Mouse (Mus musculus): ENCODE results near the gene Spryd3. TPM values are rescaled to one million over a fixed set of nuclear protein-coding genes. Genes with fewer than 3 reads are reported as not detected.

Gene Spryd3
- polyA plus RNA-seq, 1 experiment: 20.8 TPM

- Histone ChIP-seq H3K27ac (ENCODE audit: insufficient read depth, low read depth, low read length) (no peak overlapping the region), H3K4me1 (ENCODE audit: control insufficient read depth, insufficient read depth, low read length) (peaks cover 6% of the 10 kb centered on the region), H3K4me3 (ENCODE audit: insufficient read depth, low read length) (no peak overlapping the region)
- TF ChIP-seq CTCF (IDR thresholded peaks at IDR 0.05; ENCODE audit: low read depth, low read length): no peak
- no peak for TF ChIP-seq POLR2A (IDR thresholded peaks at IDR 0.05; ENCODE audit: borderline replicate concordance, low read depth, low read length)
Observed at GRCm38 (mm10) chr15:102134709-102135108, 1.3 kb downstream of the Spryd3 start.

GRCm38 (mm10) chr15:102133314-102133713 lies 2.7 kb downstream of the Spryd3 start:
- H3K27ac ChIP-seq (ENCODE audit: insufficient read depth, low read depth, low read length): no peak overlapping the region
- H3K4me1 ChIP-seq (ENCODE audit: control insufficient read depth, insufficient read depth, low read length): peaks cover 6% of the 10 kb centered on the region
- H3K4me3 ChIP-seq (ENCODE audit: insufficient read depth, low read length): no peak overlapping the region
- TF ChIP-seq POLR2A (IDR thresholded peaks at IDR 0.05; ENCODE audit: borderline replicate concordance, low read depth, low read length): no peak
- no peak for TF ChIP-seq CTCF (IDR thresholded peaks at IDR 0.05; ENCODE audit: low read depth, low read length)

- H3K4me3 ChIP-seq (ENCODE audit: insufficient read depth, low read length): no peak overlapping the region
- TF ChIP-seq POLR2A (IDR thresholded peaks at IDR 0.05; ENCODE audit: borderline replicate concordance, low read depth, low read length) (no peak), CTCF (IDR thresholded peaks at IDR 0.05; ENCODE audit: low read depth, low read length) (no peak)
- H3K27ac ChIP-seq (ENCODE audit: insufficient read depth, low read depth, low read length): no peak overlapping the region
- H3K4me1 ChIP-seq (ENCODE audit: control insufficient read depth, insufficient read depth, low read length): no peaks in the 10 kb centered on the region
Observed at GRCm38 (mm10) chr15:102126303-102126702, 9.7 kb downstream of the Spryd3 start.

GRCm38 (mm10) chr15:102120530-102120929 lies 15.5 kb downstream of the Spryd3 start:
- H3K4me1 ChIP-seq (ENCODE audit: control insufficient read depth, insufficient read depth, low read length): no peaks in the 10 kb centered on the region
- no peak for TF ChIP-seq POLR2A (IDR thresholded peaks at IDR 0.05; ENCODE audit: borderline replicate concordance, low read depth, low read length)
- no peak for TF ChIP-seq CTCF (IDR thresholded peaks at IDR 0.05; ENCODE audit: low read depth, low read length)
- no peak overlapping the region for H3K4me3 ChIP-seq (ENCODE audit: insufficient read depth, low read length)
- H3K27ac ChIP-seq (ENCODE audit: insufficient read depth, low read depth, low read length): no peak overlapping the region

- Histone ChIP-seq H3K4me3 (ENCODE audit: insufficient read depth, low read length) (no peak overlapping the region), H3K4me1 (ENCODE audit: control insufficient read depth, insufficient read depth, low read length) (no peaks in the 10 kb centered on the region), H3K27ac (ENCODE audit: insufficient read depth, low read depth, low read length) (no peak overlapping the region)
- TF ChIP-seq POLR2A (IDR thresholded peaks at IDR 0.05; ENCODE audit: borderline replicate concordance, low read depth, low read length): no peak
- no peak for TF ChIP-seq CTCF (IDR thresholded peaks at IDR 0.05; ENCODE audit: low read depth, low read length)
Observed at GRCm38 (mm10) chr15:102119831-102120170, 16.2 kb downstream of the Spryd3 start.

GRCm38 (mm10) chr15:102119121-102119830 lies 16.8 kb downstream of the Spryd3 start:
- Histone ChIP-seq H3K27ac (ENCODE audit: insufficient read depth, low read depth, low read length) (no peak overlapping the region), H3K4me3 (ENCODE audit: insufficient read depth, low read length) (no peak overlapping the region), H3K4me1 (ENCODE audit: control insufficient read depth, insufficient read depth, low read length) (no peaks in the 10 kb centered on the region)
- TF ChIP-seq POLR2A (IDR thresholded peaks at IDR 0.05; ENCODE audit: borderline replicate concordance, low read depth, low read length) (no peak), CTCF (IDR thresholded peaks at IDR 0.05; ENCODE audit: low read depth, low read length) (no peak)

- H3K27ac ChIP-seq (ENCODE audit: insufficient read depth, low read depth, low read length): no peak overlapping the region
- TF ChIP-seq POLR2A (IDR thresholded peaks at IDR 0.05; ENCODE audit: borderline replicate concordance, low read depth, low read length): no peak
- TF ChIP-seq CTCF (IDR thresholded peaks at IDR 0.05; ENCODE audit: low read depth, low read length): no peak
- no peak overlapping the region for H3K4me3 ChIP-seq (ENCODE audit: insufficient read depth, low read length)
- no peaks in the 10 kb centered on the region for H3K4me1 ChIP-seq (ENCODE audit: control insufficient read depth, insufficient read depth, low read length)
Observed at GRCm38 (mm10) chr15:102118591-102118990, 17.4 kb downstream of the Spryd3 start.

GRCm38 (mm10) chr15:102117461-102118443 lies 18.3 kb downstream of the Spryd3 start:
- Histone ChIP-seq H3K4me3 (ENCODE audit: insufficient read depth, low read length) (no peak overlapping the region), H3K4me1 (ENCODE audit: control insufficient read depth, insufficient read depth, low read length) (no peaks in the 10 kb centered on the region), H3K27ac (ENCODE audit: insufficient read depth, low read depth, low read length) (no peak overlapping the region)
- TF ChIP-seq CTCF (IDR thresholded peaks at IDR 0.05; ENCODE audit: low read depth, low read length) (no peak), POLR2A (IDR thresholded peaks at IDR 0.05; ENCODE audit: borderline replicate concordance, low read depth, low read length) (no peak)

- H3K27ac ChIP-seq (ENCODE audit: insufficient read depth, low read depth, low read length): no peak overlapping the region
- H3K4me3 ChIP-seq (ENCODE audit: insufficient read depth, low read length): no peak overlapping the region
- no peaks in the 10 kb centered on the region for H3K4me1 ChIP-seq (ENCODE audit: control insufficient read depth, insufficient read depth, low read length)
- TF ChIP-seq CTCF (IDR thresholded peaks at IDR 0.05; ENCODE audit: low read depth, low read length) (no peak), POLR2A (IDR thresholded peaks at IDR 0.05; ENCODE audit: borderline replicate concordance, low read depth, low read length) (no peak)
Observed at GRCm38 (mm10) chr15:102116753-102117415, 19.1 kb downstream of the Spryd3 start.

Measured in bone marrow macrophage, adult 2 months (primary cell).